Mouse (Mus musculus): ENCODE results near the gene Zfp867. TPM values are rescaled to one million over a fixed set of nuclear protein-coding genes. Genes with fewer than 3 reads are reported as not detected.

Gene Zfp867
- total RNA-seq, 2 experiments from 2014 or later: 3.7 TPM

GRCm38 (mm10) chr11:59471413-59472325, 605 bp downstream of the Zfp867 start:
- no peak for DNase-seq (ENCODE audit: low spot score in 2 of 2)

DNA sequence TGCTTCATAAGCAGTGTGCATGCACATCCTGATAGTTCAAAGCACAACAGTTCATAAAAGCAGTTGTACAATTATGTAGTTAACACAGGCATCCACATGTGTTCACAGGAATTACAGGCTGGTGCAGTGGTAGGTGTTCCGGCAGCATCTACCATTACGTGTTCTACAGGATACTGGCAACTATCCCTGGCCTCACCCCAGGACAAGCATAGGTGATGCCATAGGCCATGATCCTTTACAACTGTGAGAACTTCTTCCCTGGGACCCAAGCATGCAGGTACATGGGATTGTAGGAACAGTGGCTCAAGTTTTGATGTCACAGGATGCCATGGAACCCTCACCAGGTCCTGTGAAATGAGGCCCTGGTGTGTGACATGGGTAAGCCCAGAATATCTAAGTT, 11.8 kb downstream of the Zfp867 start:
- no peak for DNase-seq (ENCODE audit: low spot score in 2 of 2)

DNA sequence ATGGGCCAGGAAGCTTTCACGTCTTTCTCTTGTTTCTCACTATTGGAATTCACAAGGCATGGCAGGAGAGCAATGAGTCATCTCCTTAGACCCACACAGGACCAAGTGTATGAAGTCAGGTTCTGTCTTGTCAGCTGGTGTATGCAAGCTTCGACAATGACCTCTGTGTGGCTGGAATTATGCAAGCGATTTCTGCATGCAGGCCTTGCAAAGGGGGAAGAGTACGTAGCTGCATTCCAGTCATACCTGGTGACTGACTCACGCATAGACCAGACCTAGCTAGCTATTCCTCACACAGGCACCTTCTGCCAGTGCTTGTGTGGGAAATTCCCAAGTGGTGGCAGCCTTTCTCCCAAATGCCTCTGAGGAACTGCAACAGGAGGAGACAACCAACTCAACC, 13.3 kb downstream of the Zfp867 start:
- DNase-seq (ENCODE audit: low spot score in 2 of 2): peak; percentile 33 to 46

- DNase-seq (ENCODE audit: low spot score in 2 of 2): no peak
Measured at GRCm38 (mm10) chr11:59456891-59457290, 15.4 kb downstream of the Zfp867 start.

DNA sequence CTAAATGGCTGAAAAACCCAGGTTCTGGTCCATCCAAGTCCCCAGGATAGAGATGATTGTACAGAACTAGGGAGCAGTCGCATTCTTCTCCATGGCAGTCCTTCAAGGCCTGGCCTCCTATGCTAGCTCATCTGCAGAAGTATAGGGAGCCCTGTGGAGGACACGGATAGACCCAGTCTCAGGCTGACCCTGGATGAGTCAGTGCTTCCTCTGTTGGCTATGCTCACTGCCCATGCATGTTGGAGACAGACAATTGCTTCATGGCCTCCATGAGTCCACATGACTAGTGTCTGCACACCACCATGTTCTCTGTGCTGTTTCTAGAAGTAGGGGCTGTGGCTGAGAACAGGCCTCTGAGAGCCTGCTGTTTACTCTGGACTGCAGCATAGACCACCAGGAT, 15.9 kb downstream of the Zfp867 start:
- DNase-seq (ENCODE audit: low spot score in 2 of 2): no peak

DNA sequence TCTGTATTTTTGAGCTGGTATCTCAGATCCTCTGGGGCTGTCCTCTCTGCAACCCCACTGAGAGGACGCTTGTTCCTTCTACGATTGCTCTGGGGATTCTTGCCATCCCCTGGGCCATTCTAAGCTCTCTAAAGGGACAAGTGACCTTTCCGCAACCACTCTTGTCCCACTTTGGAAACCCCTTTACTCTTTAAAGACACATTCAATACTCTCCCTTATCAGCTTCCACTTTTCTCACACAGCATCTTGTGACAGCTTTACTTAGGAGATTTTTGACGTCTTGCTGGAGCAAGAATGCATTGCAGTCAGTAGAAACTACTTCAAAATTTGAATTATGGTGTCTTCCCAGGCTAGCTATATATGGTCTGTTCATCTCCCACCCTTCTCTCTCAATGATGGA, 21.2 kb downstream of the Zfp867 start, which contains the start of gene Snap47:
Gene Snap47, minus strand, starts transcription at position 101 of the 400 bp plus-strand sequence.
- DNase-seq (ENCODE audit: low spot score in 2 of 2): peak in 1 of 2 experiments; percentile 12

- peak; percentile 54 to 59 for DNase-seq (ENCODE audit: low spot score in 2 of 2)
Measured at GRCm38 (mm10) chr11:59450230-59450771, 22.0 kb downstream of the Zfp867 start.

- DNase-seq (ENCODE audit: low spot score in 2 of 2): peak; percentile 93 to 94
Measured at GRCm38 (mm10) chr11:59449741-59450229, 22.5 kb downstream of the Zfp867 start, which contains the start of gene Jmjd4. TSS of gene Jmjd4 (plus strand) at chr11:59450045.

- peak in 1 of 2 experiments; percentile 12 for DNase-seq (ENCODE audit: low spot score in 2 of 2)
Measured at GRCm38 (mm10) chr11:59443102-59443501, 29.2 kb downstream of the Zfp867 start.

- DNase-seq (ENCODE audit: low spot score in 2 of 2): no peak
Measured at GRCm38 (mm10) chr11:59437954-59438353, 34.3 kb downstream of the Zfp867 start.

- DNase-seq (ENCODE audit: low spot score in 2 of 2): no peak
Measured at GRCm38 (mm10) chr11:59432261-59432660, 40.0 kb downstream of the Zfp867 start.

GRCm38 (mm10) chr11:59429959-59430358, 42.3 kb downstream of the Zfp867 start:
- no peak for DNase-seq (ENCODE audit: low spot score in 2 of 2)

- no peak for DNase-seq (ENCODE audit: low spot score in 2 of 2)
Measured at GRCm38 (mm10) chr11:59428057-59428660, 44.1 kb downstream of the Zfp867 start.

- DNase-seq (ENCODE audit: low spot score in 2 of 2): no peak
Measured at GRCm38 (mm10) chr11:59425671-59426101, 46.6 kb downstream of the Zfp867 start.

- DNase-seq (ENCODE audit: low spot score in 2 of 2): no peak
Measured at GRCm38 (mm10) chr11:59423010-59423588, 49.2 kb downstream of the Zfp867 start.

DNA sequence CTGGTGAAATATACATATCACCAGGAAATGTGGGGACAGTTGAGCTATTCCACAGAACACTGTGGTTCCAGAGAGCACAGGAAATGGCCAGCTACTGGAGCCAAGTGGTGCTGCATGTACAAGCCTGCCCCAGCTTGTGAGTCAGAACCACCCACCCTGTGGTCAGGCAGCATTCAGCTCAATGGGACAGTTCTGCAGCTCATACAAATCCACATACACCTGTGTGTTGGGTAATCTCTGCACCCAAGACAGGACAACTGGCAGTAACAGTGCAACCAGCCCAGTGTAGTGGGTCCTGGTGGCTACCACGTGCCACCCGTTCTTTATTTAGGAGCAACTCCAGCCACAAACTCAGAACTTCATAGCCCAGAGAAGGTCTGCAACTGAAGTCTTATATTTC, 50.3 kb downstream of the Zfp867 start:
- no peak for DNase-seq (ENCODE audit: low spot score in 2 of 2)

- no peak for DNase-seq (ENCODE audit: low spot score in 2 of 2)
Measured at GRCm38 (mm10) chr11:59421436-59421835, 50.8 kb downstream of the Zfp867 start.

DNA sequence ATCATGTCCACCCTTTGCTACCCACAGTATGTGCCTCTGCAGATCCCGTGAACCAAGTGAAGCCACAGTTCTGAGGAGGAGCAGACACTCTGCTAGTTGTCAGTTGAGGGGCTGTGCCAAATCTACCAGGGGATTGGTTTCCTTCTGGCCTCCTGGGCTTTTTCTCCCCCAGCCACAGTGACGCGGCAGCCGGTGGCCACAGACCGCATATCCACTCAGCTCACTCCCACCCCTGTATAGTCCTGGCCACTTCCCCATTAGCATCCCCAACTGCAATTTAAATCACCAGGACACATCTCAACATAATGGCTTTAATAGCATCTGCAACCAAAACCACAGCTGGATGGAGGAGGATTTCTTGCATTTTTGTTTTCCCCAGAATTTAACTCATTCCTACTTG, 53.6 kb downstream of the Zfp867 start:
- no peak for DNase-seq (ENCODE audit: low spot score in 2 of 2)

- DNase-seq (ENCODE audit: low spot score in 2 of 2): no peak
Measured at GRCm38 (mm10) chr11:59412999-59413863, 59.0 kb downstream of the Zfp867 start.

- DNase-seq (ENCODE audit: low spot score in 2 of 2): no peak
Measured at GRCm38 (mm10) chr11:59412058-59412457, 60.2 kb downstream of the Zfp867 start.

All from adrenal gland, adult 18-20 months (tissue).